In the genomic region with DNA sequence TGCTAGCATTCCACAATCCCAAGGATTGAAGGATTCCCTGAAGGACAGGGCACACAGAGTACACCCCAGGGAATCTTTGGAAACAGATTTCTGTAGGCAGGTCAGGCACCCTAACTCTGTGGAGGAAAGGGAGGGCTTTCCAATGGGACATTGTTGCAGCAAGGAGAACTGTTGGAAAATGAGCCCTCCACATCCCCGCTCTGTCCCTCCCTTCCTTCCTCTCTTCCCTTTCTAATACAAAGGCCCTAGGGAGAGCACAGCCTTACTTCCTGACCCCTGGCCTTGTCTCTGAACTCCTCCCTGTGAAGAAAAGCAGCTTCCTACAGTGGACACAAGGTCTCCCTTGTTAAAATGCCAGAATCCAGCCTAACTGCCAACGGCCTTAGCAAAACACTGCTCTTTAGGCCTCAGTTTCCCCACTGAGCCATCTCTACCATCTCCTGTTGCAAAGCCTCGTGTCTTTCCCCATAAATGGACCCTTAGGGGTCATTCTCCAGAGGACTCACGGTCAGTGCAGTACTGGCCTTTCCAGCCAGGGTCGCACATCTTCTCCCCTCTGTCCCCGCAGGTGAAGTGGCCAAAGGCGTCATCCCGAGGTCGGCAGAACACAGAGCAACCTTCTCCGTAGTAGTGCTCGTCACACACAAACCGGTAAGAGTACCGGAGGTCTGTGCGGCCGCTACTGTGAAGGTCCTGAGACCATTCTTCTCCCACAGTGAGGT, we compare ENCODE assay signal across 10 mouse cellular contexts. TPM values are rescaled to one million over a fixed set of nuclear protein-coding genes. Genes with fewer than 3 reads are reported as not detected.
DNase-seq lines count a peak whose midpoint lies in the region; ATAC-seq and TF ChIP-seq lines count a peak whose summit lies in the region.
"Had no signal": no experiment of that assay in that cellular context is flagged by ENCODE, and none has a peak within 500 bp of the region (broad histone marks: within the 10 kb centered on the region; RNA-seq: fewer than 3 reads in every experiment).

No protein-coding gene starts in this region.

- no peak for TF ChIP-seq CTCF in liver, postnatal 0 days (IDR thresholded peaks at IDR 0.05; ENCODE audit: low read depth)

- peak overlapping the region; percentile 60 for H3K4me3 ChIP-seq in neural tube, embryonic 11.5 days (ENCODE audit: low read depth, low read length)
- H3K4me3 ChIP-seq in liver, postnatal 0 days (ENCODE audit: low read depth, low read length), result no peak overlapping the region
- H3K4me3 ChIP-seq in stomach, embryonic 15.5 days (replicated peaks), result peak overlapping the region; percentile 63

- ATAC-seq in neural tube, embryonic 11.5 days (ENCODE audit: insufficient read depth, low FRiP score, low TSS enrichment), result no peak
- no peak for ATAC-seq in liver, postnatal 0 days
- ATAC-seq in stomach, embryonic 15.5 days (ENCODE audit: insufficient read depth, low FRiP score, low read depth), result no peak
- ATAC-seq in frontal cortex, adult (ENCODE audit: low TSS enrichment), result no peak

- H3K36me3 ChIP-seq in neural tube, embryonic 11.5 days (ENCODE audit: control insufficient read depth, insufficient read depth, low read length), result peaks cover 18% of the 10 kb centered on the region
- H3K36me3 ChIP-seq in liver, postnatal 0 days (replicated peaks; ENCODE audit: insufficient read depth, low read length), result 0 out of 2 replicates have a peak, but pooled peaks cover 3% of the 10 kb centered on the region
- no peaks in the 10 kb centered on the region for H3K36me3 ChIP-seq in stomach, embryonic 15.5 days

- 55% methylated on average over 15 of the region's 15 CpGs for WGBS in neural tube, embryonic 11.5 days
- 65% methylated on average over 15 of the region's 15 CpGs for WGBS in liver, postnatal 0 days (ENCODE audit: insufficient replicate concordance)
- WGBS in stomach, embryonic 15.5 days, result 70% methylated on average over 15 of the region's 15 CpGs

- H3K9ac ChIP-seq in neural tube, embryonic 11.5 days (ENCODE audit: low read length), result peak overlapping the region; percentile 52
- H3K9ac ChIP-seq in liver, postnatal 0 days (replicated peaks), result no peak overlapping the region
- H3K9ac ChIP-seq in stomach, embryonic 15.5 days, result no peak overlapping the region

- no peaks in the 10 kb centered on the region for H3K9me3 ChIP-seq in neural tube, embryonic 11.5 days (ENCODE audit: control insufficient read depth, low read length)
- H3K9me3 ChIP-seq in liver, postnatal 0 days (ENCODE audit: low read length), result no peaks in the 10 kb centered on the region
- H3K9me3 ChIP-seq in stomach, embryonic 15.5 days, result no peaks in the 10 kb centered on the region

- H3K27ac ChIP-seq in neural tube, embryonic 11.5 days (ENCODE audit: low read depth, low read length), result peak overlapping the region; percentile 44
- H3K27ac ChIP-seq in liver, postnatal 0 days (ENCODE audit: low read depth), result no peak overlapping the region
- H3K27ac ChIP-seq in stomach, embryonic 15.5 days, result no peak overlapping the region; the same call in 1 of the 2 replicates

- intact Hi-C loops in heart, postnatal 10 days (cut with DNase I), result no loop called here

- peak overlapping the region; percentile 92 for H3K4me2 ChIP-seq in neural tube, embryonic 11.5 days (ENCODE audit: low read depth)
- H3K4me2 ChIP-seq in liver, postnatal 0 days (ENCODE audit: low read depth, low read length), result peak overlapping the region; percentile 18; the same call in 1 of the 2 replicates
- peak overlapping the region; percentile 99 for H3K4me2 ChIP-seq in stomach, embryonic 15.5 days

- no peak for DNase-seq in neural tube, embryonic 11.5 days (ENCODE audit: low spot score)
- no peak for DNase-seq in neural tube, embryonic 10.5 days (ENCODE audit: extremely low spot score, low spot score)
- DNase-seq in heart, postnatal 10 days, result peak; percentile 25 to 35
- DNase-seq in liver, postnatal 0 days, result no peak
- no peak for DNase-seq in thymus, postnatal 0 days (ENCODE audit: low spot score)
- no peak for DNase-seq in left cerebral cortex, adult 8-10 months (ENCODE audit: low spot score in 2 of 2)

- peaks cover 43% of the 10 kb centered on the region for H3K4me1 ChIP-seq in neural tube, embryonic 11.5 days (ENCODE audit: control insufficient read depth, insufficient read depth, low read length)
- H3K4me1 ChIP-seq in liver, postnatal 0 days (ENCODE audit: insufficient read depth), result peaks cover 20% of the 10 kb centered on the region
- H3K4me1 ChIP-seq in stomach, embryonic 15.5 days, result peaks cover 20% of the 10 kb centered on the region

- peaks cover 2% of the 10 kb centered on the region; the same call in 1 of the 2 replicates for H3K27me3 ChIP-seq in neural tube, embryonic 11.5 days (ENCODE audit: control insufficient read depth, insufficient read depth, low read length)
- peaks cover 43% of the 10 kb centered on the region for H3K27me3 ChIP-seq in liver, postnatal 0 days (ENCODE audit: insufficient read depth, low read length)
- peaks cover 9% of the 10 kb centered on the region; the same call in 1 of the 2 replicates for H3K27me3 ChIP-seq in stomach, embryonic 15.5 days (replicated peaks)

- TF ChIP-seq EP300 in liver, postnatal 0 days (IDR thresholded peaks at IDR 0.05; ENCODE audit: low read depth), result no peak

RNA-seq across cellular contexts. Expression of gene Dll1, which starts 3.6 kb away (rescaled TPM):
- polyA plus RNA-seq in neural tube, embryonic 11.5 days (2014; fragmentation: Nextera tagmentation; extraction: Ambion mirVana), result 57.7 and 64.2 TPM in 2 replicates
- total RNA-seq in heart, postnatal 10 days (2021), result 1 to 10 TPM; 8.4 to 8.5 TPM
- polyA plus RNA-seq in liver, postnatal 0 days (2015; fragmentation: Nextera tagmentation; extraction: Ambion mirVana), result 1.9 and 2.6 TPM in 2 replicates
- 14.2 and 16.0 TPM in 2 replicates for polyA plus RNA-seq in stomach, embryonic 15.5 days (2015; fragmentation: Nextera tagmentation; extraction: Ambion mirVana)
- 4.2 and 4.7 TPM in 2 replicates for polyA plus RNA-seq in thymus, postnatal 0 days (2015; fragmentation: Nextera tagmentation; extraction: Ambion mirVana)
- 10 to 100 TPM in 1 of 4 experiments, 1 to 10 TPM in 3; 5.8 to 10.6 (median 8.0) TPM for total RNA-seq in left cerebral cortex, adult 8-10 months (2022)
- total RNA-seq: megakaryocyte progenitor cell, adult 5-6 weeks; MEL had no signal

RNA-seq across cellular contexts. Expression of gene Fam120b, which starts 22.9 kb away (rescaled TPM):
- polyA plus RNA-seq in neural tube, embryonic 11.5 days (2014; fragmentation: Nextera tagmentation; extraction: Ambion mirVana), result 36.6 and 37.2 TPM in 2 replicates
- 10 to 100 TPM; 10.8 to 11.5 TPM for total RNA-seq in heart, postnatal 10 days (2021)
- polyA plus RNA-seq in liver, postnatal 0 days (2015; fragmentation: Nextera tagmentation; extraction: Ambion mirVana), result 5.0 and 5.2 TPM in 2 replicates
- 26.3 and 26.8 TPM in 2 replicates for polyA plus RNA-seq in stomach, embryonic 15.5 days (2015; fragmentation: Nextera tagmentation; extraction: Ambion mirVana)
- 16.2 and 17.2 TPM in 2 replicates for polyA plus RNA-seq in thymus, postnatal 0 days (2015; fragmentation: Nextera tagmentation; extraction: Ambion mirVana)
- 10 to 100 TPM; 44.8 to 48.3 (median 45.6) TPM for total RNA-seq in left cerebral cortex, adult 8-10 months (2022)

Comparison
In these comparisons a context has a peak if more than half of its experiments do, and no peak if none do; other contexts are left out.
1. DNase-seq: peak in heart, postnatal 10 days (2 of 2); none in neural tube, embryonic 11.5 days (single experiment), neural tube, embryonic 10.5 days (single experiment), liver, postnatal 0 days (single experiment), thymus, postnatal 0 days (single experiment) and left cerebral cortex, adult 8-10 months (0 of 2).
2. H3K4me2 ChIP-seq: peak in every context shown above with its lines; median percentile 99 in stomach, embryonic 15.5 days; 92 in neural tube, embryonic 11.5 days; 18 in liver, postnatal 0 days.